Mouse (Mus musculus): ENCODE measurements around the gene Ccdc28b. TPM values are rescaled to one million over a fixed set of nuclear protein-coding genes. Genes with fewer than 3 reads are reported as not detected.

The Ccdc28b gene
- 34.2 and 40.2 TPM in 2 replicates for polyA plus RNA-seq (2015; fragmentation: Nextera tagmentation; extraction: Ambion mirVana)

GRCm38 (mm10) chr4:129623681-129624091 lies at the start of gene Ccdc28b:
Gene Ccdc28b, minus strand, starts transcription at chr4:129623947.
- peak within 1 kb of the TSS; percentile 66 for H3K9ac ChIP-seq (ENCODE audit: low read length)
- peak within 1 kb of the TSS; percentile 92 for H3K27ac ChIP-seq (replicated peaks)
- peak within 1 kb of the TSS; percentile 81 for H3K4me2 ChIP-seq (replicated peaks; ENCODE audit: low read depth)
- H3K4me3 ChIP-seq (ENCODE audit: low read depth, low read length), result peak within 1 kb of the TSS; percentile 62
- ATAC-seq (ENCODE audit: low FRiP score, low TSS enrichment) (no peak), DNase-seq (ENCODE audit: low spot score) (peak; percentile 45)
- H3K36me3 ChIP-seq (ENCODE audit: control insufficient read depth, insufficient read depth, low read length), result peaks cover 14% of the 10 kb centered on the region
- TF ChIP-seq EP300 (optimal IDR thresholded peaks at IDR 0.05), result no peak
- TF ChIP-seq CTCF (IDR thresholded peaks at IDR 0.05; ENCODE audit: low read depth), result no peak
- WGBS, result under 1% methylated on average over 10 of the region's 10 CpGs
- H3K4me1 ChIP-seq (replicated peaks; ENCODE audit: control insufficient read depth, insufficient read depth), result peaks cover 7% of the 10 kb centered on the region; the same call in 1 of the 2 replicates
- H3K9me3 ChIP-seq (ENCODE audit: control insufficient read depth, low read length), result no peaks in the 10 kb centered on the region
- no peaks in the 10 kb centered on the region for H3K27me3 ChIP-seq (ENCODE audit: control insufficient read depth, insufficient read depth, low read length)

GRCm38 (mm10) chr4:129672878-129673449 lies 49.2 kb upstream of the Ccdc28b start:
- peak overlapping the region; percentile 82 for H3K4me2 ChIP-seq (replicated peaks; ENCODE audit: low read depth)
- peaks cover 3% of the 10 kb centered on the region; the same call in 1 of the 2 replicates for H3K36me3 ChIP-seq (ENCODE audit: control insufficient read depth, insufficient read depth, low read length)
- ATAC-seq (ENCODE audit: low FRiP score, low TSS enrichment) (no peak), DNase-seq (ENCODE audit: low spot score) (no peak)
- WGBS, result 1% methylated on average over 10 of the region's 10 CpGs
- H3K4me1 ChIP-seq (replicated peaks; ENCODE audit: control insufficient read depth, insufficient read depth), result peaks cover 3% of the 10 kb centered on the region
- no peaks in the 10 kb centered on the region for H3K9me3 ChIP-seq (ENCODE audit: control insufficient read depth, low read length)
- peak overlapping the region; percentile 97 for H3K4me3 ChIP-seq (ENCODE audit: low read depth, low read length)
- H3K9ac ChIP-seq (ENCODE audit: low read length), result peak overlapping the region; percentile 97
- no peak; the same call in 1 of the 2 replicates for TF ChIP-seq CTCF (IDR thresholded peaks at IDR 0.05; ENCODE audit: low read depth)
- H3K27ac ChIP-seq (replicated peaks), result peak overlapping the region; percentile 97
- no peaks in the 10 kb centered on the region for H3K27me3 ChIP-seq (ENCODE audit: control insufficient read depth, insufficient read depth, low read length)

- TF ChIP-seq CTCF (IDR thresholded peaks at IDR 0.05; ENCODE audit: low read depth) (peak; percentile 37), EP300 (optimal IDR thresholded peaks at IDR 0.05) (no peak)
- WGBS, result under 1% methylated on average over 65 of the region's 65 CpGs
- no peaks in the 10 kb centered on the region for H3K9me3 ChIP-seq (ENCODE audit: control insufficient read depth, low read length)
- ATAC-seq (ENCODE audit: low FRiP score, low TSS enrichment), result peak; percentile 93
- peak within 1 kb of the TSS; percentile 82 for H3K4me2 ChIP-seq (replicated peaks; ENCODE audit: low read depth)
- peak within 1 kb of the TSS; percentile 97 for H3K27ac ChIP-seq (replicated peaks)
- H3K27me3 ChIP-seq (ENCODE audit: control insufficient read depth, insufficient read depth, low read length), result no peaks in the 10 kb centered on the region
- peak; percentile 90 for DNase-seq (ENCODE audit: low spot score)
- H3K4me1 ChIP-seq (replicated peaks; ENCODE audit: control insufficient read depth, insufficient read depth), result peaks cover 3% of the 10 kb centered on the region
- H3K4me3 ChIP-seq (ENCODE audit: low read depth, low read length), result peak within 1 kb of the TSS; percentile 97
- peak within 1 kb of the TSS; percentile 97 for H3K9ac ChIP-seq (ENCODE audit: low read length)
- H3K36me3 ChIP-seq (ENCODE audit: control insufficient read depth, insufficient read depth, low read length), result peaks cover 3% of the 10 kb centered on the region; the same call in 1 of the 2 replicates
These were observed 48.5 kb upstream of the Ccdc28b start, which contains the start of gene Kpna6 for GRCm38 (mm10) chr4:129672083-129672877. Gene Kpna6, minus strand, starts transcription at chr4:129672767.

GRCm38 (mm10) chr4:129671491-129672082 lies 47.8 kb upstream of the Ccdc28b start:
- Histone ChIP-seq H3K4me2 (replicated peaks; ENCODE audit: low read depth) (peak overlapping the region; percentile 82), H3K27me3 (ENCODE audit: control insufficient read depth, insufficient read depth, low read length) (no peaks in the 10 kb centered on the region), H3K9me3 (ENCODE audit: control insufficient read depth, low read length) (no peaks in the 10 kb centered on the region), H3K9ac (ENCODE audit: low read length) (peak overlapping the region; percentile 97), H3K27ac (replicated peaks) (peak overlapping the region; percentile 97), H3K4me1 (replicated peaks; ENCODE audit: control insufficient read depth, insufficient read depth) (peaks cover 3% of the 10 kb centered on the region), H3K36me3 (ENCODE audit: control insufficient read depth, insufficient read depth, low read length) (peaks cover 5% of the 10 kb centered on the region; the same call in 1 of the 2 replicates), H3K4me3 (ENCODE audit: low read depth, low read length) (peak overlapping the region; percentile 97)
- no peak for TF ChIP-seq EP300 (optimal IDR thresholded peaks at IDR 0.05)
- TF ChIP-seq CTCF (IDR thresholded peaks at IDR 0.05; ENCODE audit: low read depth), result peak; percentile 86
- peak; percentile 58 for DNase-seq (ENCODE audit: low spot score)
- ATAC-seq (ENCODE audit: low FRiP score, low TSS enrichment), result peak; percentile 56; the same call in 1 of the 2 replicates
- 4% methylated on average over 12 of the region's 12 CpGs for WGBS

GRCm38 (mm10) chr4:129662255-129662813 lies 38.6 kb upstream of the Ccdc28b start:
- no peak overlapping the region for H3K27ac ChIP-seq (replicated peaks)

More at GRCm38 (mm10) chr4:129662255-129662813, 38.6 kb upstream of the Ccdc28b start:
- DNase-seq (ENCODE audit: low spot score) (no peak), ATAC-seq (ENCODE audit: low FRiP score, low TSS enrichment) (no peak)
- no peaks in the 10 kb centered on the region for H3K4me1 ChIP-seq (replicated peaks; ENCODE audit: control insufficient read depth, insufficient read depth)
- H3K9ac ChIP-seq (ENCODE audit: low read length), result no peak overlapping the region
- H3K9me3 ChIP-seq (ENCODE audit: control insufficient read depth, low read length), result no peaks in the 10 kb centered on the region
- TF ChIP-seq CTCF (IDR thresholded peaks at IDR 0.05; ENCODE audit: low read depth) (no peak), EP300 (optimal IDR thresholded peaks at IDR 0.05) (no peak)
- H3K36me3 ChIP-seq (ENCODE audit: control insufficient read depth, insufficient read depth, low read length), result peaks cover 10% of the 10 kb centered on the region; the same call in 1 of the 2 replicates
- H3K4me2 ChIP-seq (replicated peaks; ENCODE audit: low read depth), result no peak overlapping the region
- no peak overlapping the region for H3K4me3 ChIP-seq (ENCODE audit: low read depth, low read length)
- 74% methylated on average over 3 of the region's 3 CpGs for WGBS
- H3K27me3 ChIP-seq (ENCODE audit: control insufficient read depth, insufficient read depth, low read length), result no peaks in the 10 kb centered on the region

Data from stomach, postnatal 0 days (tissue).